Mouse (Mus musculus) heart, embryonic 11.5 days (tissue): Measurements from ENCODE around the gene Lce1j. TPM values are rescaled to one million over a fixed set of nuclear protein-coding genes. Genes with fewer than 3 reads are reported as not detected.
"Not testable (repeated sequence)": the region's sequence is repeated elsewhere in the genome, so short reads cannot be mapped to it uniquely, and the experiment has no call there.

ENCODE experiments used
- ATAC-seq: fragments of 200-750 bp; cut with Nextera tagmentation; replicated peaks from 2 replicates; pipeline ENCODE4 v1.8.0; 2017; ENCODE audit warnings: moderate library complexity; ENCODE audit not compliant: insufficient number of reproducible peaks, low FRiP score, low TSS enrichment
- H3K27ac ChIP-seq: fragments of 300-500 bp; sonication (generic); 2 replicates; pipeline ENCODE4 v1.5.1; 2014; ENCODE audit warnings: mild to moderate bottlenecking, low read depth, low read length
- H3K27me3 ChIP-seq: fragments of 300-500 bp; sonication (generic); 2 replicates; pipeline ENCODE4 v1.6.1; 2014; ENCODE audit warnings: mild to moderate bottlenecking, low read length, mixed read lengths; ENCODE audit not compliant: control insufficient read depth, insufficient read depth
- H3K36me3 ChIP-seq: fragments of 300-500 bp; sonication (generic); 2 replicates; pipeline ENCODE4 v1.6.1; 2014; ENCODE audit warnings: mild to moderate bottlenecking, low read length, moderate library complexity, mixed read lengths; ENCODE audit not compliant: control insufficient read depth, insufficient read depth
- H3K4me1 ChIP-seq: fragments of 300-500 bp; sonication (generic); 2 replicates; pipeline ENCODE4 v1.6.1; 2014; ENCODE audit warnings: low read length; ENCODE audit not compliant: control insufficient read depth, insufficient read depth
- H3K4me2 ChIP-seq: fragments of 300-500 bp; sonication (generic); 2 replicates; pipeline ENCODE4 v1.6.1; 2014; ENCODE audit warnings: mild to moderate bottlenecking, moderate library complexity
- H3K4me3 ChIP-seq: fragments of 300-500 bp; sonication (generic); 2 replicates; pipeline ENCODE4 v1.5.1; 2014; ENCODE audit warnings: low read depth, low read length
- H3K9ac ChIP-seq: fragments of 300-500 bp; sonication (generic); 2 replicates; pipeline ENCODE4 v1.6.1; 2014; ENCODE audit warnings: mild to moderate bottlenecking, low read depth, low read length, moderate library complexity
- H3K9me3 ChIP-seq: fragments of 300-500 bp; sonication (generic); replicated peaks from 2 replicates; pipeline ENCODE4 v1.6.1; 2016; ENCODE audit warnings: low read length; ENCODE audit not compliant: control insufficient read depth
- WGBS: fragments of 180-500 bp; shearing (Covaris S2); extraction: QIAGEN DNeasy Blood & Tissue Kit; methylation state at CpG from one replicate; pipeline ENCODE4 v1.1.7; 2014; ENCODE audit not compliant: insufficient replicate concordance; 5-methylcytosine and 5-hydroxymethylcytosine counted together
- polyA plus RNA-seq: library from polyadenylated mRNA; unstranded; fragments of >200 nt; fragmentation: Nextera tagmentation; extraction: Ambion mirVana; gene quantifications from 2 replicates; pipeline ENCODE4 v1.2.1, GENCODE M21; 2014

The Lce1j gene
- polyA plus RNA-seq: not detected in 2 replicates

DNA sequence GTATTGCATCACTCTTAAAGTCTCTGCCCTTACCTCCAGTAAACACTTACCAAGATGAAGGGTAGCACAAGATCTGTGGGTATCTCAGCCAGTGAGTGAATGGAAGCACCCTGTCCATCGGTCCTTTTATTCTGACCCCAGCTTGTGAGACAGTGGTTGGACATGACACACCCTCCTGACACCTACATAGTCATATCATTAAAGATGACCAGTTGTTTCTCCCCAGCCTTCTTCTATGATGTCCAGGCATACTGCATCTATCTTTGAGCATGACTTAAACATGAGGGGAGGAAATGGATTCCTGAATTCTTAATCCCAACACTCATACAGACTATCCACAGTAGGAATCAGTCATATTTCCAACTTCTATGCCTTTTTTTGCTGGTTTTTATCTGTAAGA, at the start of gene Lce1j:
TSS of gene Lce1j (minus strand) at position 101 of the 400 bp plus-strand sequence.
- H3K4me3 ChIP-seq: no peak within 1 kb of the TSS
- no peaks in the 10 kb centered on the region for H3K36me3 ChIP-seq
- no peaks in the 10 kb centered on the region for H3K27me3 ChIP-seq
- H3K27ac ChIP-seq: no peak within 1 kb of the TSS
- ATAC-seq: no peak
- H3K4me1 ChIP-seq: no peaks in the 10 kb centered on the region
- H3K9me3 ChIP-seq: no peaks in the 10 kb centered on the region
- no peak within 1 kb of the TSS for H3K9ac ChIP-seq
- H3K4me2 ChIP-seq: no peak within 1 kb of the TSS
- WGBS: 76% methylated on average over 1 of the region's 1 CpGs

DNA sequence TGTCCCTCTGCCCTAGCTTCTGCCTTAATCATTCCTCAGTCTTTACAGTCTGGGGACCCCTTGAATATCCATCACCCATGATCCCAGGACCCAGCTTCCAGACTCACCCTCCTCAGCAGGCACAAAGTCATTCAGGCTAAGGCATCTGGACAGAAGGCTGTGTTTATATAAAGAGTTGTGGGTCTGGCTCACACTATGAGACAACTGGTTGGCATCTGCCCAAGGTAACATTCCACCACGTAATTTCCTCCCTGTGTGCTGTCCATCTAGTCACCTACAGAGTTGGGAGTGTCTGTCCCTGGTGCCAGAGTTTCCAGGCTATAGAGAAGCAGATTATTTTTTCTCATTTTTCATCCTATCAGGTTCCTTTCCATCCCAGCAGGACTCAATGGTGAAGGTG, 36.8 kb upstream of the Lce1j start, which contains the start of gene Kprp:
TSS of gene Kprp (minus strand) at position 140 of the 400 bp plus-strand sequence.
- no peaks in the 10 kb centered on the region for H3K9me3 ChIP-seq
- WGBS: 36% methylated on average over 1 of the region's 1 CpGs
- H3K27me3 ChIP-seq: no peaks in the 10 kb centered on the region
- H3K36me3 ChIP-seq: no peaks in the 10 kb centered on the region
- H3K4me2 ChIP-seq: no peak within 1 kb of the TSS
- ATAC-seq: no peak
- H3K9ac ChIP-seq: no peak within 1 kb of the TSS
- H3K27ac ChIP-seq: no peak within 1 kb of the TSS
- H3K4me1 ChIP-seq: no peaks in the 10 kb centered on the region
- H3K4me3 ChIP-seq: no peak within 1 kb of the TSS

DNA sequence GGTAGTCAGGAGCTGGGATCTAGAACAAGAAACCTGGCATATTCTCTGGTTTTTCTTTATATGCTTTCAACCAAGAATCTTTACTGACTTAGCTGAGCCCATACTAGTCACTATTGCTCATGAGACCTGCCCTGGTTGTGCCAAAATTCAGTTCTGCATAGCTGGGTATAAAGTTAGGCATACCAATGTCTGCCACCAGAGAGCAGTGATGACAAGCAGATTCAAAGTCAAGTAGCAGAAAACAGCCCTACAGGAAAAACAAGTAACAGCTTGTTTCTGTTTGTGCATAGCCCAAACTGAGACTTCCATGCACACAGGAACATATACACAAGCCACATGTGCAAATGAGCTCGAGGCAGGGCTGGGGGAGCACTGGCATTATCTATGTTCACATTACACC, 35.5 kb upstream of the Lce1j start:
- Histone ChIP-seq H3K27ac (no peak overlapping the region), H3K36me3 (no peaks in the 10 kb centered on the region), H3K4me1 (no peaks in the 10 kb centered on the region), H3K4me3 (no peak overlapping the region), H3K4me2 (no peak overlapping the region), H3K9ac (no peak overlapping the region), H3K9me3 (no peaks in the 10 kb centered on the region), H3K27me3 (no peaks in the 10 kb centered on the region)
- WGBS: 33% methylated on average over 1 of the region's 1 CpGs
- ATAC-seq: no peak

DNA sequence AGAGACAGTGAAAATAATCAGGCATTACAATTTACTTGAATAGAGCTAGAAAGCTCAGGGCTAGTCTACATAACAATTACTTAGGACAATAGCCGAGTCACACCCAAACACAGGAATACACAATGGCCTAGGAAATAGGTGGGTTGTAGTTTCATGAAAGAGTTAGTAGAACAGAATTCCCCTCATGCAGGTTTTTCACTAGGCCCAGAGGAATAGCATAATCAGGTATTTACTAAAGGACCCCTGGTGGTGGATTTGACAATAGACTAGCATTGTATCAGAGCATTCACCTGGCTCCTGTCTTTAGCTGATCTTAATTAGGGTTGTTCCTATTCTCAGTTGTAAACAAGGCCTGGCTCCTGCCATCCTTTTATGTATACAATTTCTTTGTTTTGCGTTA, 25.7 kb upstream of the Lce1j start:
- H3K9me3 ChIP-seq, H3K27ac ChIP-seq, H3K27me3 ChIP-seq, H3K36me3 ChIP-seq, ATAC-seq, H3K4me2 ChIP-seq, H3K4me1 ChIP-seq, H3K9ac ChIP-seq, H3K4me3 ChIP-seq: not testable (repeated sequence)
- WGBS: 84% methylated on average over 2 of the region's 2 CpGs

DNA sequence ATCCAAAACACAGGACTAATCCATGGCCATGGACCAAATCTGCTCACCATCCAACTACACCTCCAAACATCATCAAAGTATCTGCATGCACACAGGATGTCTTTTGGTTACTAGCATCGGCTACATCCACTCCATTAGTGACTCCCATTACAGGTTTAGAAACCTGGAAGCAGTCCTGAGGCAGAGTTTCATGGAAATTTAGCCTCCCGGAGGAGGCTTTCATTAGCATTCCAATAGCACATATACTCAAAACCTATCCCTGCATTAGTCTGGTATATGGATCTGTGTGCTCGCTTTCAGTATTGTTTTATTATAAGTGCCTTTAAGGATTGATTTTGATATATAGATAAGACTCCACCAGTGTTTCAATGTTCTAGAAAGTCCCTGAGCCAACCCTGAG, 25.3 kb upstream of the Lce1j start:
- H3K4me3 ChIP-seq: no peak overlapping the region
- ATAC-seq: no peak
- H3K36me3 ChIP-seq: no peaks in the 10 kb centered on the region
- H3K4me2 ChIP-seq: no peak overlapping the region
- no peaks in the 10 kb centered on the region for H3K4me1 ChIP-seq
- WGBS: 84% methylated on average over 3 of the region's 3 CpGs
- H3K27me3 ChIP-seq: no peaks in the 10 kb centered on the region
- H3K27ac ChIP-seq: no peak overlapping the region
- no peaks in the 10 kb centered on the region for H3K9me3 ChIP-seq
- H3K9ac ChIP-seq: no peak overlapping the region

DNA sequence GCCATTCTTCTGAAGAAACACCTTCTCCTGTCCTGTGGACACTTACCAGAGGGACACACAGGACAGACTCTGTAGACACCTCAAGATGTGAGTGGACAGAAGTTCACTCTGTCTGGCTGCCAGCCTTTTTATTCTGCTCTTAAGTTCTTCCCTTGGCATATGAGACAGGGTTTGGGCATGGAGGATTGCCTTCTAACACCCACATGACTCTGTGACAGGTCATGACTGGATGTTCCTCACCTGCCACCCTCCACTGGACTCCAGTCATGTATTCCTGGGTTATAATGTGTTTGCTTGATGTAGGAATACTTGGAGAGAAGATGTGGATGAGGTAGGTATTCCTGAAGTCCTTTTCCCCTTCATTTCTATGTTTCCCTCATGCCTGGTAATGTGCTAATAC, 17.5 kb upstream of the Lce1j start, which contains the start of gene Lce1k:
TSS of gene Lce1k (minus strand) at position 101 of the 400 bp plus-strand sequence.
- no peak within 1 kb of the TSS for H3K9ac ChIP-seq
- H3K27me3 ChIP-seq: no peaks in the 10 kb centered on the region
- H3K4me2 ChIP-seq: no peak within 1 kb of the TSS
- no peaks in the 10 kb centered on the region for H3K36me3 ChIP-seq
- no peak within 1 kb of the TSS for H3K27ac ChIP-seq
- H3K4me1 ChIP-seq: no peaks in the 10 kb centered on the region
- H3K9me3 ChIP-seq: no peaks in the 10 kb centered on the region
- H3K4me3 ChIP-seq: no peak within 1 kb of the TSS
- ATAC-seq: no peak

DNA sequence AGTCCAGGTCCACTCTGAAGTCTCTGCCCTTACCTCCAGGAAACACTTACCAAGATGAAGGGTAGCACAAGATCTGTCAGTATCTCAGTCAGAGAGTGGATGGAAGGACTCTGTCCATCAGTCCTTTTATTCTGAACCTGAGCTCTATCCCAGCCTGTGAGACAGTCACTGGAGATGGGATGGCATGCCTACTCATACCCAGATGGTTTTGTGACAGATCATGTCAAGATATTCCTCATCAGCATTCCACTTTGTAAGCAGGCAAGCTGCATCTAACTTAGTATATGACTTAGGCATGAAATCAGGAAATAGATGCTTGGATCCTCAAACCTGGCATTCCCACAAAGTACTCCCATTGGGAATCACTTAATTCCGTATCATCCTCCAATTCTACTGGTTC, 11.5 kb downstream of the Lce1j start, which contains the start of gene Lce1i:
TSS of gene Lce1i (minus strand) at position 101 of the 400 bp plus-strand sequence.
- Histone ChIP-seq H3K4me1 (no peaks in the 10 kb centered on the region), H3K27ac (no peak within 1 kb of the TSS), H3K9ac (no peak within 1 kb of the TSS), H3K36me3 (no peaks in the 10 kb centered on the region), H3K27me3 (no peaks in the 10 kb centered on the region), H3K4me2 (no peak within 1 kb of the TSS), H3K9me3 (no peaks in the 10 kb centered on the region), H3K4me3 (no peak within 1 kb of the TSS)
- ATAC-seq: no peak
- 68% methylated on average over 1 of the region's 1 CpGs for WGBS

DNA sequence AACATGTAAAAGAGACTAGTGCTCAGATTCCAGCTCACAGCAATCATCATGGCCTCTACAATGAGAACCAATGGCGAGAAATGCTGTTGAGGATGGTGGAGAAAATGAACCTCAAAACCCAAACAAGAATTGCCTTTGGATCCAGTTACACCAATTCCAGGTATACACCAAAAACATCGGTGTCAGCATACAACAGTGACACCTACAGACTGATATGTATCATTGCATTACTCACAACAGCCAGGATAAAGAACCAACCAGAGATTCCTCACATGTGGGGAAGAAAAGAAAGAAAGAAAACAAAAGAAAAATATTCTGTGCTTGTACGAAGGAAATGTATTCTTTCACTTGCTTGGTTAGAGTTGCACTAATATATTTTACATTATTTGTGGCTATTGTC, 18.7 kb downstream of the Lce1j start:
- Histone ChIP-seq H3K27me3 (no peaks in the 10 kb centered on the region), H3K36me3 (no peaks in the 10 kb centered on the region), H3K4me3 (no peak overlapping the region), H3K27ac (no peak overlapping the region), H3K9ac (no peak overlapping the region), H3K4me1 (no peaks in the 10 kb centered on the region), H3K9me3 (no peaks in the 10 kb centered on the region), H3K4me2 (no peak overlapping the region)
- WGBS: 13% methylated on average over 3 of the region's 3 CpGs
- ATAC-seq: no peak

DNA sequence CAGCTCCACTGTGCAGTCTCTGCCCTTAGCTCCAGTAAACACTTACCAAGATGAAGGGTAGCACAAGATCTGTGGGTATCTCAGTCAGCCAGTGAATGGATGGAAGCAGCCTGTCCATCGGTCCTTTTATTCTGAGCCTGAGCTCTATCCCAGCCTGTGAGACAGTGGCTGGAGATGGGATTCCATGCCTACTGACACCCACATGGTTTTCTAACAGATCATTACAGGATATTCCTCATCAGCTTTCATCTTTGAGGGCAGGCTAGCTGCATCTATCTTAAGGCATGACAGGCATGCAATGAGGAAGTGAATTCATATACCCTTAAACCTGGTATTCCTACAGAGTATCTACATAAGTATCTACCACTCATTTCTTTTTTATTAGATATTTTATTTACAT, 25.3 kb downstream of the Lce1j start, which contains the start of gene Lce1h:
TSS of gene Lce1h (minus strand) at position 101 of the 400 bp plus-strand sequence.
- H3K4me1 ChIP-seq: no peaks in the 10 kb centered on the region
- no peaks in the 10 kb centered on the region for H3K27me3 ChIP-seq
- no peak within 1 kb of the TSS for H3K9ac ChIP-seq
- H3K36me3 ChIP-seq: no peaks in the 10 kb centered on the region
- 90% methylated on average over 1 of the region's 1 CpGs for WGBS
- no peak within 1 kb of the TSS for H3K4me2 ChIP-seq
- no peak for ATAC-seq
- H3K4me3 ChIP-seq: no peak within 1 kb of the TSS
- no peak within 1 kb of the TSS for H3K27ac ChIP-seq
- no peaks in the 10 kb centered on the region for H3K9me3 ChIP-seq
